Mouse (Mus musculus) thymus, adult 2 months (tissue): ENCODE results near the gene Prtn3.

Experiments
- CTCF ChIP-seq: fragments of 200-500 bp; IDR thresholded peaks from 2 replicates; pipeline ENCODE4 v1.5.1; 2012; ENCODE audit warnings: mild to moderate bottlenecking, control low read depth, low read length, moderate library complexity, borderline replicate concordance; ENCODE audit not compliant: control insufficient read depth, poor library complexity, insufficient read depth; ENCODE audit errors: extremely low read depth
- POLR2A ChIP-seq: fragments of 200-500 bp; IDR thresholded peaks from 2 replicates; pipeline ENCODE4 v1.6.1; 2012; ENCODE audit warnings: mild to moderate bottlenecking, low read length, control low read depth, moderate library complexity; ENCODE audit not compliant: control insufficient read depth, poor library complexity, insufficient read depth; ENCODE audit errors: extremely low read depth

DNA sequence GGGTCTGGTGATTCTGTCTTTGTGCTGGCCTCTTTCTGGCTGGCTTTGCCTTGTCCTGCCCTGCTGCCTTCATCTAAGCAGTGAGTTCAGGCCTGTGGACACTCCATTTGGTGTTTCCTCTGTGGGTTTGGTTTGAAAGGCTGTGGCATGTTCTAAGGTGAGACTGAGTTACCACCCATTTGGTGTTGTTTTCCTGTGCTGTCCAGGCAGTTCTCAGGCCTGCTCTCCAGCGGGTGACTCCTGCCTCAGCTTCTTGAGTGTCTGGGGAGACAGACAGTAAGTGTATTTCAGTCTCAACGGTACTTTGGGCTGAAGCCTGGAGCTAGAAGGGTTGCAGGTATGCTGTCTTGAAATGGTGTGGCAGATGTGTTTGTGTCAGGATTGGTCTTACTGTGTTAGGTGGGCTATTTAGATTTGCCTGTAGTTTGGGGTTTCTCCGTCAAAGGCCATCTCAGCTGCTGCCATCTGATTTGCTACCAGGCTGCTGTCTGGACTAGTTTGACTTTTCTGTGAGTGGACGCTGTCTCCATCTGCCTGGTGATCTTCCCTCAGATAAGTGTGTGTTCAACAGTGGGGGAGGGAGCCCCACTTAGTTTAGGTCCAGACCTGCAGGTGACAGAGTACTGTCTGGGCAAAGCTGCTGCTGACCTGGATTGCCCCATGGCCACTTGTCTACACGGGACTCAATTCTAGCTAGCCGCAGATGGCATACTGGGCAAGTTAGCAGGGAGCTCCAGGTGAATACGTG is 17.4 kb upstream of the Prtn3 start:
- TF ChIP-seq POLR2A (no peak), CTCF (no peak)
